Mouse (Mus musculus) myocyte (in vitro differentiated cells): ENCODE data around the gene Tm9sf4.

Source experiments
- CEBPB ChIP-seq: IDR thresholded peaks from 2 replicates; pipeline ENCODE4 v1.6.1; 2011; ENCODE audit warnings: mild to moderate bottlenecking, moderate library complexity; ENCODE audit not compliant: poor library complexity, insufficient read depth, severe bottlenecking
- E2F4 ChIP-seq: IDR thresholded peaks from one replicate; pipeline ENCODE4 v1.6.1; 2011; ENCODE audit warnings: mild to moderate bottlenecking, control low read depth, moderate library complexity; ENCODE audit not compliant: insufficient read depth
- MAX ChIP-seq: IDR thresholded peaks from one replicate; pipeline ENCODE4 v1.6.1; 2011; ENCODE audit warnings: low read depth, mild to moderate bottlenecking, control low read depth
- POLR2A ChIP-seq: IDR thresholded peaks from one replicate; pipeline ENCODE4 v1.6.1; 2011; ENCODE audit warnings: low read depth, mild to moderate bottlenecking, control low read depth, moderate library complexity; ENCODE audit not compliant: insufficient read length
- POLR2AphosphoS2 ChIP-seq: IDR thresholded peaks from one replicate; pipeline ENCODE4 v1.6.1; 2011; ENCODE audit warnings: low read depth, control low read depth; ENCODE audit not compliant: insufficient read length
- REST ChIP-seq: IDR thresholded peaks from one replicate; pipeline ENCODE4 v1.6.1; 2011; ENCODE audit warnings: mild to moderate bottlenecking, control low read depth, moderate library complexity; ENCODE audit not compliant: insufficient read depth, insufficient read length
- TCF12 ChIP-seq: IDR thresholded peaks from one replicate; pipeline ENCODE4 v1.6.1; 2011; ENCODE audit warnings: mild to moderate bottlenecking, control low read depth; ENCODE audit not compliant: poor library complexity, insufficient read depth, severe bottlenecking
- TCF3 ChIP-seq: IDR thresholded peaks from one replicate; pipeline ENCODE4 v1.6.1; 2011; ENCODE audit warnings: low read depth, control low read depth; ENCODE audit not compliant: insufficient read length
- USF1 ChIP-seq: IDR thresholded peaks from one replicate; pipeline ENCODE4 v1.6.1; 2011; ENCODE audit warnings: low read depth, mild to moderate bottlenecking, control low read depth, moderate library complexity

- TF ChIP-seq POLR2A: no peak
- TF ChIP-seq TCF12: no peak
- no peak for TF ChIP-seq POLR2AphosphoS2
- TF ChIP-seq TCF3: no peak
- peak; percentile 90 for TF ChIP-seq CEBPB
- TF ChIP-seq USF1: no peak
- TF ChIP-seq E2F4: no peak
- TF ChIP-seq REST: no peak
- no peak for TF ChIP-seq MAX
Observed at GRCm38 (mm10) chr2:153145346-153145745, 15.8 kb upstream of the Tm9sf4 start.
